Mouse (Mus musculus): ENCODE measurements around the gene Slc36a1.

DNA sequence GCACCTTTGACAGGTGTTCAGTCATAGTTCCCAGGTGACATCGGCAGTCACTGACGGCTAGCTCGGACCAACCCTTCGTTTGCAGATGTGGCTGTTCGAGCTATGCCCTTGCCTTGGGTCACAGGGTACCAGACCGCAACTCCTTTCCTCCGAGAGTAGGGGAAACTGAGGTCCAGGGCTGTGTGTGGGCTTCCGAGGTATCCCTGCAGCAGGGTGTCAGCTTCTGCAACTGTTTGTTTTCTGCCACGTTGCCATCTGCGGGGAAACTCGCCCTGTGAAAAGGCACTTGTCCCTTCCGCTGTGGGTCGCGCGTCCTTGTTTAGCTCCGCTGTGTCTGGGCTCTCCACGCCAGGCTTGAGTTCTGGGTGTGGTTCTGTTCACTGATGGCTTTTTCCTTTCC is 452 bp downstream of the Slc36a1 start:
- TF ChIP-seq GATA1 (IDR thresholded peaks at IDR 0.05; ENCODE audit: low read length) (no peak), TAL1 (IDR thresholded peaks at IDR 0.05; ENCODE audit: low read length) (no peak)
